Mouse (Mus musculus) urinary bladder, adult 18-20 months (tissue): ENCODE measurements around the gene Dpy30.
"Not testable (repeated sequence)": the region's sequence is repeated elsewhere in the genome, so short reads cannot be mapped to it uniquely, and the experiment has no call there.

Experiments
- DNase-seq, 2 experiments: peaks; one replicate each; pipeline ENCODE4 v3.0.0; 2022; ENCODE audit warnings: low spot score in 2 of 2, mixed read lengths in 2 of 2

Gene Dpy30

DNA sequence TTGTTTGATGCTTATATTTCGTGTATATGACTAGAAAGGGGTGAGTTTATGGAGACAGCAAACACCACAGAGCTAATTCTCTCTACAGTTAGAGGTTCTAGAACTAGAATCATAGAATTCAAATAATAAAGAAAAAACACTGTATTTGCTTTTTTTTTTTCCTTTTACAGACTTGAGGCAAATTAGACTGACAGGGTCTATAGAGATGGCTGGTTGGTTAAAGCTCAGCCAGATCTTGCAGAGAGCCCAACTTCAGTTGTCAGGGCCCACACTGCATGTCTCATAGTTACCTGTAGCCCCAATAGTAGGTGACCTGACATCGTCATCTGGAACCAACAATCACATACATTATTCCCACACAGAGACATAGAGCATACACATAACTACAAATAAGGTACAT lies at the start of gene Dpy30:
Gene Dpy30 (minus strand): TSS at position 101 of the 400 bp plus-strand sequence.
- DNase-seq: no peak

DNA sequence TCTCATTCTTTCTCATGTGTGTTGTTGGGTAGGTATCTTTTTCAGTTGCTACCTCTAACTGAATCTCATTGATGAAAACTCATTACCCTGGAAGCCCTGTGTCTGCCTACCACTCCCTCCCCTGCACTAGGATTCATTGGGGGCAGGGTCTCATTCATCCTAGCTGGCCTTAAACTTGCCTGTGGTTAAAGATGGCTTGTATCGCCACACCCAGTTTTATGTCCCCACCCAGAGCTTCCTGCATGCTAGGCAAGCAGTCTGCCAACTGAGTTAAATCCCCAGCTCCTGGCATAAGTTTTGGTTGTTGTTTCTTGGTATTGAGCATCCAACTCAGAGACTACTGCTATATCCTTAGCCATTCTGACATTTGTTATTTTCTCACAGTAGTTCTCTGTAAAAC lies 39.8 kb upstream of the Dpy30 start:
- no peak for DNase-seq

DNA sequence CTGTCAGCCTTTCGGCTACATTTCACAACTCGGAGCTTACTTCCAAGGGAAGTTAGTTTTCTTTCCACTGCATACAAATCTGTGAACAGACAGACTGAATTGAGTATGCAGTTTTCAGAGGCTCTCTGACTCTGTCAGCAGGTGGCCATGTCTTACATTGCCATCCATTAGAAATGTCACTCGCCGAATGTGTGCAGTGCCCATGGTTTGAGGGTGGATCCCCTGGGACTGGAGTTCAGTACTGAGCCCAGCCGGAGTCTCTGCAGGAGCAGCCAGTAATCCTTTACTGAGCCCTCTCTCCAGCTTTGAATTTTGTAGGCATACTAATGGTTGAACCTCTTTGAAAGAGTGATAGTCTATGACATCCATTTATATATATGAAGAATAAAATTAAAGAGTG lies 17.4 kb upstream of the Dpy30 start:
- no peak for DNase-seq

DNA sequence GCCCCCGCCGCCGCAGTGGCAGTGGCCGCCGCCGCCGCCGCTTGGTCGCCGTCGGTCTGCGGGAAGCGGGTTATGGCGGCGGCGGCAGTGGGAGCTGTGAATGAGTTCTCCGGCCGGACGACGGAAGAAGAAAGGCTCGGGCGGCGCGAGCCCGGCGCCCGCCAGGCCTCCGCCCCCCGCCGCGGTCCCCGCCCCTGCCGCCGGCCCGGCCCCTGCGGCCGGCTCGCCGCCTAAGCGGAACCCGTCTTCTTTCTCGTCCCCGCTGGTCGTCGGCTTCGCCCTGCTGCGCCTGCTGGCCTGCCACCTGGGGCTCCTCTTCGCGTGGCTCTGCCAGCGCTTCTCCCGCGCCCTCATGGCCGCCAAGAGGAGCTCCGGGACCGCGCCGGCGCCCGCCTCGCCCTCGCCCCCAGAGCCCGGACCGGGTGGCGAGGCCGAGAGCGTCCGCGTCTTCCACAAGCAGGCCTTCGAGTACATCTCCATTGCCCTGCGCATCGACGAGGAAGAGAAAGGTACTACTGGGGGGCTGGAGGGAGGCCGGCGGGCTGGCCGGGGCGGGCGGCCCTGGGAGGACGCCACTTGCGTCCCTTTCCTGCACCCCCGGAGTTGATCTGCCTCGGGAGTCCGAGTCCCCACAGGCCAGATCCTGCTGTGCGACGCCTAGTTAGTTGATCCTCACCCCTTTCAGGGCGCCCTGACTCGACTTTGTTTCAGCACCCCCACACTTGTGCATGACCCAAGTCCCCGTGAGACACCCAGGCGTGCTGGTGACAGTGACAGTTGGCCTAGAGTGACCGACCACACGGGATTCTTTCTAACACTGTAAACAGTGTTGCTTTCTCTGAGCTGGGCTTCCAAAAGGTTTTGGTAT lies 15.4 kb upstream of the Dpy30 start, which contains the start of gene Spast:
Gene Spast (plus strand): TSS at position 51 of the 868 bp plus-strand sequence.
- DNase-seq: peak; percentile 65 to 72

DNA sequence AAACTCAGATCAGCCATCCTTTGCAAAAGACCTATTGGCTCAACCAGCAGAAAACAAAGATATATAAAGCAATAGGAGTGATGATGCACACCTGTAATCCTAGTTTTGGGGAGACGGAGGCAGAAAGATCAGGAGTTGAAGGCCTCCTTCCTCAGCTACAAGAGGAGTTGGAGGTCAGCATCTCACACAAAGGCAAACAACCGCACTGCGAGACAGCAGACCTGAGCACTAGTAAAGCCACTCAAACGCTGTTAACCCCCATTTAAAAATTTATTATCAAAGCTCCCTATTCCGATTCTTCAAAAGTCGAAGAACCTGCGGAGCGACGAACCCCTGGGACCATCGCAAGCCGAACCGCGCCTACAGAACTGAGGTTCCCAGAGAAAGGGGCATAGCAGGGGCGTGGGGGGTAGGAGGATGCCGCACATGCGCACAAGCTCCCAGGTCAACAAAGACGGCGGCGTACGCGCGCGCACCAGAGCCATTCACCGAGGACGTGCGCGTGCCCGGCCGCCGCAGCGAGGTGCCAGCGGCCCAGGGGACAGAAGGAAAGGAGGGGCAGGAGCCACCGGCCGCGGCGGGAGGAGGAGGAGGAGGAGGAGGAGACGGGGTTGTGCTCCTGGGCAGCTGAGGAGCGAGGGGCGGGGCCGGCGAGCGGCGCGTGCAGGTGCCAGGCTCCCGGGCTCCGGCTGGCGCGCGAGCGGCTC lies 14.6 kb upstream of the Dpy30 start:
- peak; percentile 88 to 89 for DNase-seq

DNA sequence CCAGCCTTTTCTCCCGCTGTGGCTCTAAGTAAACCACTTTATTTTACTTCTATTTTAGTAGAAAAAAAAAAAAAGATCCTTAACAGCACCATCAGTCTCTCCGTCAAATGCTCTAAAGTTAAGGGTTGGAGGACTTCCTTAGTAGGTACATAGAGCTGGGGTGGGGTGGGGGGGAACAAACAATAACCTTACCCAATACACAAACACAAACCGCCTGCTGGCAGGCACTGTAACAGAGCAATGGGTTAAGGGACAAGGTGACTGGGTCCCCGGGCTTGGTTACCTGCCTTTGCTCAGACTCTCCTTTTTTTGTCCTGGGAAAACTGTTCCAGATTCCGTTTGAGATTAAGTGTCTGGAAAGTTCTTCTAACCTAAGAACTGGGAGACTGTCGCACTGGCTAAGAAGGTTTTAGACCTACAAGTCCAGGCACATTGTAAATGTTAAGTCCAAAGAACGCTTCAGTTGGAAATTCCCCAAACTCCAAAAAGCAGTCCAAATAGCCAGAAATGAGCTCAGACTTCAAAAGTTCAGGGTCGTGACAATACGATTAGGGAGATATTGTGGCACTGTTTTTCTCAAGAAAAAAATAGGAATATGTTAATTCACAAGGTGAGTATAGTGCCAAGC lies 7.4 kb upstream of the Dpy30 start:
- DNase-seq: no peak

DNA sequence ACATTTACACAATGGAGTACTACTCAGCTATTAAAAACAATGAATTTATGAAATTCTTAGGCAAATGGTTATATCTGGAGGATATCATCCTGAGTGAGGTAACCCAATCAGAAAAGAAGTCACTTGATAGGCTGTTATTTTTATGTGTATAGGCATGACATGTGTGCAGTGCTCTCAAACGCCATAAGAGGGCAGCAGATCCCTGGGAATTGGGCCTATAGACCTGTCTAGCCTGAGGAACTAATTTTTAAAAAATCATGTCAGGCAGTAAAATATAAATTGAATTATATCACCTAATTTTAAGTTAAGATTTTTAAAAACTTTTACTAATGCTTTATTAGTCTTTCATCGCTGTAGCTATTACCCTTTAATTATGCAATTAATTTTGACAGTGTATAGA lies 4.4 kb upstream of the Dpy30 start:
- not testable (repeated sequence) for DNase-seq

DNA sequence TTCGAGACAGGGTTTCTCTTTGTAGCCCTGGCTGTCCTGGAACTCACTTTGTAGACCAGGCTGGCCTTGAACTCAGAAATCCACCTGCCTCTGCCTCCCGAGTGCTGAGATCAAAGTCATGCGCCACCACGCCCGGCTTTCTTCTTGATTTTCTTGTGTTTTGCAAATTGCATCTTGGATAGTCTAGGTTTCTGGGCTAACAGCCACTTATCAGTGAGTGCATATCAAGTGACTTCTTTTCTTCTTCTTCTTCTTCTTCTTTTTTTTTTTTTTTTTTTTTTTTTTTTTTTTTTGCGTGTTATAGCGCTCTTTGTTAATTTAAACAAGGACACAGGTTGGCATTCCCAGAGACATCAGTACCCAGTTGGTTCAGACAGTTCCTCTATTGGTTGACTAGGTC lies 3.5 kb upstream of the Dpy30 start:
- not testable (repeated sequence) for DNase-seq

DNA sequence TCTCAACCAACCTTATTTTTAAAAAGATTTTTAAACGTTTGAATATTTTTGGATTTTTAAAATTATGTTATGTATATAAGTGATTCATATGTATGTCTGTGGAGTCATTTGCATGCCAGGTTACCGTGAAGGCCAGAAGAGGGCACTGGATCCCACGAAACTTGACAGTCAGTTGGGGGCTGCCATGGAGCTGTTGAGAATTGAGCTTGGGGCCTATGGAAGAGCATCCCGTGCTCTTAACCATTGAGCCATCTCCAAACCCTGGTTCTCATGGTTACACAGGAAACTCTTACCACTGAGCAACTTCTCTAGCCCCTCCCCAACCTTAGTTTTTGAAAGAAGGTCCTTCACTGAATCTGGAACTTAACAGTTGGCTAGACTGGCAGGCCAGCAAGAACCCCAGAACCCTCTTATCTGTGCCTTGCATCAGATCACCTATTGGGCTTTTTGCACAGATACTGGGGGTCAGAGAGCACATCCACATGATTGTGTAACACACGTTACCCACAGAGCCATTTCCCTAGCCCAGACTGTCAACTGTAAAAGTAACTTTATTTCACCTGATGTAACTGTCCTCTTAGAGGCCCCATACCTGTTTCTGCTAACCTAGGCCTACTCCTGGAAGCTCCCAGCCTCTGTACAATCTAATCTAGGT lies 1.2 kb downstream of the Dpy30 start:
- no peak for DNase-seq

DNA sequence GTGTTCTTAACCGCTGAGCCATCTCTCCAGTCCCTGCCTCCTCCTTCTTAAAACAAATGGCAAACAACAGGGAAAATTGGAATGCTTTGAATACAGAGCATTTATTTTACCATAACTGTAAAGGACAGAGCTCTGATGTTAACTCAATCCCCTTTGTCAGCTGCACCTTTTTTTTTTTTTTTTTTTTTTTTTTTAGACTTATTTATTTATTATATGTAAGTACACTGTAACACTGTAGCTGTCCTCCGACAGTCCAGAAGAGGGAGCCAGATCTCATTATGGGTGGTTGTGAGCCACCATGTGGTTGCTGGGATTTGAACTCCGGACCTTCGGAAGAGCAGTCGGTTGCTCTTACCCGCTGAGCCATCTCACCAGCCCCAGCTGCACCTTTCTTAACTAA lies 5.0 kb downstream of the Dpy30 start:
- DNase-seq: no peak

DNA sequence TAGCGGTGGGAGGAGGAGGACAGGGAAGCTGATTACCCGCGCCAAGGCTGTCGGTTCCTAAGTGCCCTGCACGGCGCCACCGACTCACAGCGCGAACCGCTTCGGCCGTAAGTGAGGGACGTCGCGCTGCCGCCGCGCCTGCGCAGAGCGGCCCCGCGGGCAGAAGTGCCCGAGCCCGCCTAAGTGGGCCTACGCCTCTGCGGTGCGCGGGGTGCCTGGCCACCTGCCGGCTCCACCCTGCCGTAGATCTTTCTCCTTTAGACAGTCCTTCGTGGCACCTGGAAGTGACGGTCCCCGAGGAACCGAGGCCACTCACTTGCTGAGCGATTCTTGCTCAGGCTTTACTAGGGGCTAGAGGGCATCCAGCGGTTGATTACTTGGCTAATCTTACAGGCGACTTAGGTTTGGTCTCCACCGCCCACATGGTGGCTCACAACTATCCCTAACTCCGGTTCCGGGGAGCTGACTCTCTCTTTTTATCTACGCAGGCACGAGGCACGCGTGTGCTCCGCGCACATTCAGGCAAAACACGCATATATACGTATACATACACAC lies 7.4 kb downstream of the Dpy30 start:
- DNase-seq: peak; percentile 81 to 88

DNA sequence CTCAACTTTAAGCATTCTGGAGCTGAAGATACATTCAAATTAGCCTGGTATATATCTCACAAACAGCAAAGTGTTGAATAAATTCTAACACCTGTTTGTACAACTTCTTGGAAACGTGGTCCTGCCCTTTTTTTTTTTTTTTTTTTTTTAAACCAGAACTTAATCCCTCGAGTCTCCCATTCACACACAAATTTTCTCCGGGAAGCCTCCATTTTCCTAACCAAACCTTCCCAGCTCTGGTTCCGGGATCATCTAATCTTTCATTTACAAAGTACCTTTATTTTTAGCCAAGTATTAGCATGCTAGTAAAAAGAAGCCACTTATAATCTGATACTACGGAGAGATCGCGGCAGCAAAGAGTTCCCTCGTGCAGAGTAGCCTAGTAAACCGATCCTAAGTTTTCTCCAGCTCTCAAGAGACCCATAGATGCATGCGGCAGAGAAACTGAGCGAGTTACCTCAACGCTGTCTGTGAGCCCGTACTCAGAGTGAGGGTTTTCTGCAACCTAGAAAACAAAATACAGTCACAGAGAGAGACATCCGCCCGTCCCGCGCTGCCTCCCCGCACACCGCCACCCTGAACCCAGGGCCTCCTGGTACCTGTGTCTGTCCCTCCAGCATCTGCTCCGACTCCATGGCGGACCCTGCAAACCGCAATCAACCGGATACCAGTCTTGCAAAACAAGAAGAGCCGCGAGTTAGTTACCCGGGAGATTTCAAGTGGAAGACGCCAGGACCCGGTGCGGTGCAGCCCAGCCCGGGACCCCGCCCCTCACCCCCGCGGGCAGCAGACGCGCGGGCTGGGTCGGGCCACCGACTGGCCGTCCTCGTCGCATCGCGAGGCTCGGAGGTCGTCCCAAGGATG lies 8.1 kb downstream of the Dpy30 start:
- DNase-seq: no peak

DNA sequence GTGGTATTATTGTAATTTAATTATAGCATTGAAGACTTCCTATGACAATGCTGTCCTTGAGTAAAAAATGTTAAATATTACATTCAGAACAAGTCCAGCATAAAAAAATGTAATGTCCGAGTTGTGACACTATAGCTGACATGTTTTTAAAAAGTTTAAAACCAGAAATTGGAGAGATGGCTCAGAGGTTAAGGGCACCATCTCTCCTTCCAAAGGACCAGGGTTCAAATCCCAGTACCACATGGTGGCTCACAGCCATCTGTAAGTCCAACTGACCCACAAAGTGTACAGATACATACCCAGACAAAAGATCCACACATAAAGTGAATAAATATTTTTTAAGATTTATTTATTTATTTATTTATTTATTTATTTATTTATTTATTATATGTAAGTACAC lies 17.7 kb downstream of the Dpy30 start:
- no peak for DNase-seq

DNA sequence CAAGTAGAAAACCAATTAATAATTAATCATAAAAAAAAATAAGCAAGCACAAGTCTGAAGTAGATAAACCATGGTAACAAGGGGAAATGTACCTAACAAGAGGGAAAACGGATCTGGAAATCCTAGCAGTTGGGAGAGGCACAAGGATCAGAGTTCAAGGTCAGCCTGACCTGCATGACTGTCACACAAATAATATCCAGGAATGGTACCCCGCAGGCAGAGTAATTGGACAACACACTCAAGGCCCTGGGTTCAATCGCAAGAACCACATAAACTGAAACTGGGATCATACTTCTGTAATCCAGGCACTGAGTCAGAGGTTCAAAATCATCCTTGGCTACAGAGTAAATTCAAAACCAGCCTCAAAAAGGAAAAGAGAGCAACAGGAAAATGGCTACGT lies 18.1 kb downstream of the Dpy30 start:
- DNase-seq: no peak

DNA sequence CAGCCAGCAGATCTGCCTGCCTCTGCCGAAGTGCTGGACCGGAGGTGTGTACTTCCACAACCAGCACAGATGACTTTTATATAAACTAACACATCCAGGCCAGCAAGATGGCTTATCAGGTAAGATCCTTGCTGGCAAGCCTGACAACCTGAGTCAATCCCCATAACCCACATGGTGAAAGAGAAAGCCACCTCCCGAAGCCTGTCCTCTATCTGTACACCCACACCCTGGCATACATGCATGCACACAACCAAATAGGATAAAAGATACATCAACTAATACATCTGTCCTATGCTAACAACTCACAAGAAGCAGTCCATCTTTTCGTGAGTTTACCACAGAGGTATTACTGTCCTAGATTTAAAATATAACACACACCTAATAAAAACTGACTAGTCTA lies 19.7 kb downstream of the Dpy30 start:
- DNase-seq: no peak

DNA sequence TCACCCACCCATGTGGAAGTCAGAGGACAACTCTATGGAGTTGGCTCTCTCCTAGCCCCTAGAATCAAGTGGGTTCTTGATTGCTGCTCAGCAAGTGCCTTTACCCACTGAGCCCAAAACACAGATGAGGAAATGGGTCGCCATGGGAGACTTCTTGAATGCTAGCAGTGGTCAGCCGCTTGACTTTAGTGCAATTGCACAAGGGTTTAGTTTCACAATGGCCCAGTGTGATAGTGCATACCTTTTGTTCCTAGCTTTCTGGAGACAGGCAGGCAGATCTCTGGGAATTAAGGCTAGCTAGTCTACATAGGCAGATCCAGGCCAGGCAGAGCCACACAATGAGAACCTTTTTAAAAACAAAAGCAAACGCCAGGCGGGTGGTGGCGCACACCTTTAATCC lies 23.7 kb downstream of the Dpy30 start:
- no peak for DNase-seq

DNA sequence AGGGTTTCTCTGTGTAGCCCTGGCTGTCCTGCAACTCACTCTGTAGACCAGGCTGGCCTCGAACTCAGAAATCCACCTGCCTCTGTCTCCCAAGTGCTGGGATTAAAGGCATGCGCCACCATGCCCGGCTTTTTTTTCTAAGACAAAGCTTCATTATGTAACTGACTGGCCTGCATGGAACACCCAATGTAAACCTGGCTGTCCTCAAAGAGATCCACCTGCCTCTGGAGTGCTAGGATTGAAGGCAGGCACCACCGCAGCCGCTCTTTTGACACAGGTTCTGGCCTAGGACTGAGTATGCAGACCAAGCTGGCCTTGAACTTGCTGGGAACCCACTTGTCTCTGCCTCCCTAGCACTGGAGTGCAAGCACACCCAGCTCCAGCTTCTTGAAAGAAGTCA lies 26.8 kb downstream of the Dpy30 start:
- DNase-seq: not testable (repeated sequence)

DNA sequence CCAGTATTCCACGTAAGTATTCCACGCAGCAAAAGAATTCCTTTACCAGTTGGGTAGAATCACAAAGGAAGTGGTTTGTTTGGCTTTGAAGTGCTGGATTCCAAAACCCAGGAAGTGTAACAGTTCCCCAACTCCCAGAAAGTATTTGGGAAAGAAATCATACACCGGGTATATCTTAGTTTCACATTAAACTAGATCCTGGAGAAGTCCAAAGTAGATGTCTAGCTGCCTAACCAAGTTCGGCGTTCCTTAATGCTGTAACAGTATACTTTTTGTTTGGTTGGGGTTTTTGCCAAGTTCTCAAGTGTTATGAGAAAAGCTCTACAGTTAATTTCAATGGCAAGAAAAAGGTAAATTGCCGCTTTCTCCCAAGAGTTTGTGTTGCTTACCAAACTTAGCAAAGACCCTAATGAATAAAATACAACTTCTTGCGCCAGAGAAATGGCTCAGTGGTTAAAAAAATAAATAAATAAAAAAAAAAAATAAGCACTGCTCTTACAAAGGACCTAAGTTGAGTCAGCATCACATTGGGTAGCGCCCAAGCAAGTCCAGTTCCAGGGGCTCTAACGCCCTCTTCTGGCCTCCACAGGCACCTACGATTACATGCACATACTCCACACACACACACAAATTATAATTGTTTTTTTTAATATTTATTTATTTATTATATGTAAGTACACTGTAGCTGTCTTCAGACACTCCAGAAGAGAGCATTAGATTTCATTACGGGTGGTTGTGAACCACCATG lies 27.5 kb downstream of the Dpy30 start:
- DNase-seq: no peak

DNA sequence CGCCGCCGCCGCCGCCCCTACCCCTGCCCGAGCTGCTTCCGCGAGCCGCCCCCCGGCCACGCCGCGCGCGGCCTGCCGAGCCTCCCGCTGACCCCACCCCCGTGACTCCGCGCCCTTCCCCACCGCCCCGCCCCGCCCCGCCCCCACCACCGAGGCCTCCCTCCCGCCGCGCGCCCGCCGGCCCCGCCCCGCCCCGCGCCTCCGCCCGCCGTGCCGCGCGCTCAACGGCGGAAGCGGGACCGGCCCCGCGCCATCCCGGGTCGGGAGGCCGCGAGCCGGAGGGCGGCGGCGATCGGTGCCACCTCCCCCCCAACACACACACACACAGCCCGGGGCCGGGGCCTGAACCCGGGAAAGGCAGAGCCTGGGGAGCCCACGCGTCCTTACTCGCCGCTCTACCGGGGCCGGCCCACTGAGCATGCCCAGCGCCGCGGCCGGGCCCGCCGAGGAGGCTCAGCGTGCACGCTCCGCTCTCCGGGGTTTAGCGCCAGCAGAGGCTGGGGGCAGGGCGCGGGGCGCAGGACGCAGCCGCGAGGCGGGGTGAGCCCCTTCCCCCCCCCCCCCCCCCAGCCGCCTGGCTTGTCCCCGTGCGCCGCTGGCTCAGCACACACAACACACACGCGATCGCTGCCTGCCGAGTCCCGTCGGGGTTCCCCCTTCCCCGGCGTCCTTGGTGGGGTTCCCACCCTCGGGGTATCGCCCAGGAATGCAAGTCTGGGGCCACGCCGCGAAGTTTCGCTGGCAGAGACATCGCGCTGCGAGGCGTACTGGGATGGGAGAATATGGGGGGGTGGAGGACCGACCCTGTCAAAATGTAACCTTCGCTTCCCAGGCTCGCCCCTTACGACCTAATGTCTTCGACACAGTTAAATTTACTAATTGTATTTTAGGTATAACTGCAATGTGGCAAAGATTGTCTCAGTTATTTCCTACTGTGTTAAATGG lies 28.4 kb downstream of the Dpy30 start, which contains the start of gene Memo1:
Gene Memo1 (minus strand): TSS at position 496 of the 945 bp plus-strand sequence.
- peak; percentile 67 to 75 for DNase-seq
